Mouse (Mus musculus) mature B cell (primary cell): Measurements from ENCODE around the gene Dynll2.

Source experiments
- in situ Hi-C: fragments of 300-500 bp; cut with MboI; formaldehyde crosslinking; loops from 2 replicates; pipeline ENCODE4 v1.14.3; 2019

Gene Dynll2

GRCm38 (mm10) chr11:87986831-87987793 lies at the start of gene Dynll2:
Gene Dynll2 (minus strand): TSS chr11:87987533.
- in situ Hi-C loops, result no loop called here

- in situ Hi-C loops, result no loop called here
Measured at GRCm38 (mm10) chr11:88036761-88037251, 49.5 kb upstream of the Dynll2 start.

- in situ Hi-C loops, result no loop called here
Measured at GRCm38 (mm10) chr11:88035970-88036369, 48.6 kb upstream of the Dynll2 start.

GRCm38 (mm10) chr11:88031753-88032152 lies 44.4 kb upstream of the Dynll2 start:
- in situ Hi-C loops, result no loop called here

GRCm38 (mm10) chr11:88030836-88031235 lies 43.5 kb upstream of the Dynll2 start:
- in situ Hi-C loops, result no loop called here

GRCm38 (mm10) chr11:88030219-88030618 lies 42.9 kb upstream of the Dynll2 start:
- in situ Hi-C loops, result no loop called here

GRCm38 (mm10) chr11:88028193-88028684 lies 40.9 kb upstream of the Dynll2 start:
- in situ Hi-C loops, result no loop called here

GRCm38 (mm10) chr11:88027391-88028035 lies 40.2 kb upstream of the Dynll2 start:
- in situ Hi-C loops, result no loop called here

GRCm38 (mm10) chr11:88023933-88024332 lies 36.6 kb upstream of the Dynll2 start:
- in situ Hi-C loops, result no loop called here

- in situ Hi-C loops, result no loop called here
Measured at GRCm38 (mm10) chr11:88015795-88016194, 28.5 kb upstream of the Dynll2 start.

- in situ Hi-C loops, result no loop called here
Measured at GRCm38 (mm10) chr11:88015161-88015560, 27.8 kb upstream of the Dynll2 start.

- in situ Hi-C loops, result no loop called here
Measured at GRCm38 (mm10) chr11:88013632-88014031, 26.3 kb upstream of the Dynll2 start.

GRCm38 (mm10) chr11:88012621-88013244 lies 25.4 kb upstream of the Dynll2 start:
- in situ Hi-C loops, result no loop called here

- in situ Hi-C loops, result no loop called here
Measured at GRCm38 (mm10) chr11:88011914-88012419, 24.6 kb upstream of the Dynll2 start.

GRCm38 (mm10) chr11:88011208-88011913 lies 24.0 kb upstream of the Dynll2 start:
- in situ Hi-C loops, result no loop called here

- in situ Hi-C loops, result no loop called here
Measured at GRCm38 (mm10) chr11:88009542-88010190, 22.3 kb upstream of the Dynll2 start.

GRCm38 (mm10) chr11:88008641-88009040 lies 21.3 kb upstream of the Dynll2 start:
- in situ Hi-C loops, result no loop called here

GRCm38 (mm10) chr11:88004123-88004522 lies 16.8 kb upstream of the Dynll2 start:
- in situ Hi-C loops, result no loop called here

- in situ Hi-C loops, result no loop called here
Measured at GRCm38 (mm10) chr11:88002738-88003137, 15.4 kb upstream of the Dynll2 start.

GRCm38 (mm10) chr11:87999751-88000150 lies 12.4 kb upstream of the Dynll2 start:
- in situ Hi-C loops, result no loop called here

GRCm38 (mm10) chr11:87991806-87992205 lies 4.5 kb upstream of the Dynll2 start:
- in situ Hi-C loops, result no loop called here
